Mouse (Mus musculus) small intestine, adult 2 months (tissue): Measurements from ENCODE around the gene Snx15.

Source experiments
- CTCF ChIP-seq: fragments of 200-500 bp; IDR thresholded peaks from 2 replicates; pipeline ENCODE4 v1.5.1; 2012; ENCODE audit warnings: low read depth, mild to moderate bottlenecking, control low read depth, inconsistent platforms, low read length, moderate library complexity, mixed read lengths; ENCODE audit not compliant: insufficient replicate concordance, insufficient read length; ENCODE audit errors: extremely low read depth
- POLR2A ChIP-seq: fragments of 200-500 bp; IDR thresholded peaks from 2 replicates; pipeline ENCODE4 v1.6.1; 2012; ENCODE audit warnings: low read depth, mild to moderate bottlenecking, control low read depth, inconsistent platforms, low read length, moderate library complexity

- TF ChIP-seq POLR2A, result no peak
- TF ChIP-seq CTCF, result no peak
These were observed 11.8 kb downstream of the Snx15 start for GRCm38 (mm10) chr19:6116113-6116850.
